Mouse (Mus musculus): ENCODE results near the gene Irs2.

DNA sequence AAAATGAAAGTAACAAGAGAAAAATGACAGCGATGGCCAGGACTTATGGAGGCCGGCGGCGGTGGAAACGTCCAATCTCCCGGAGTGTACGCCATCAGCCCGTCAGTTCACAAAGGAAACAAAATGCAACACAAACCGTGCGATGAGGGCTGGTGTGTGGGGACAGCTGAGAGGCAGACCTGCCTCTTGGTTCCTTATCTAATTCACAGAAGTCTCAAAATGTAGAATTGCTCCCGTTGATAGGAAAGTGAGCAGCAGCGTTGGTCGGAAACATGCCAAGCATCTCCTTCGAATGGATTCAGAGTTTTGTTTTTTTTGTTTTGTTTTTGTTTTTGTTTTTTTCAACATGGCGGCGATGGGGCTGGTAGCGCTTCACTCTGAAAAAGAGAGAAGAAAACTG, 21.6 kb downstream of the Irs2 start:
- TF ChIP-seq MYOG (IDR thresholded peaks at IDR 0.05; ENCODE audit: control insufficient read depth, extremely low read depth, insufficient read length) (no peak), CTCF (IDR thresholded peaks at IDR 0.05; ENCODE audit: control insufficient read depth, insufficient read depth, insufficient read length) (no peak)
